Comparison of ENCODE assay signal across 8 mouse cellular contexts in the genomic region with DNA sequence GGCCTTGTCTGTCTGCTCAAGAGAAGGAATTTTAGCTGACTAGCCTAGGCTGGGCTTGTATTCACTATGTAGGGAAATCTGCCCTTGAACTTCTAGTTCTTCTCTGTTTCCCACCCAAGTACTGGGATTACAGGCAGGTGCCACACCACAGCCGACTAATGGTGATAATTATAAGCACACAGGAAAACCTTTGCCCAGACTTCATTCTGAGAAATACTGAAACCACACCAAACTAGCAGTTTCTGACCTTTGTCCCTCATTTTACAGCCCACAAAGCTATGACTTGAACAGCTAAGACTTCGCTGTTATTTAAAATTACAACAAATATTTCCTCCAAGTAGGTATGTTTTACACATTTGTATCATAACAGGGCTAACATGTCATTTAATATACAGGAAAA.
DNase-seq lines count a peak whose midpoint lies in the region; ATAC-seq and TF ChIP-seq lines count a peak whose summit lies in the region.

No protein-coding gene starts in this region.

- 27% methylated on average over 2 of the region's 2 CpGs for WGBS in forebrain, embryonic 15.5 days

- peak overlapping the region; percentile 92 for H3K9ac ChIP-seq in forebrain, embryonic 15.5 days (replicated peaks)

- H3K4me2 ChIP-seq in forebrain, embryonic 15.5 days (replicated peaks) = peak overlapping the region; percentile 85

- DNase-seq in testis, postnatal 10 days (ENCODE audit: low spot score) = no peak
- peak; percentile 11 to 45 for DNase-seq in kidney, postnatal 25 days
- DNase-seq in retina, embryonic 14.5 days (ENCODE audit: low spot score) = peak; percentile 36
- DNase-seq in urinary bladder, postnatal 10 days (ENCODE audit: low spot score) = no peak
- DNase-seq in spleen, postnatal 14 days (ENCODE audit: low spot score in 2 of 2) = no peak
- DNase-seq in right cerebral cortex, postnatal 25 days = no peak

- no peaks in the 10 kb centered on the region for H3K36me3 ChIP-seq in testis, adult 2 months (ENCODE audit: control insufficient read depth, insufficient read depth, low read length)
- no peaks in the 10 kb centered on the region for H3K36me3 ChIP-seq in forebrain, embryonic 15.5 days

- H3K4me1 ChIP-seq in testis, adult 2 months (ENCODE audit: control insufficient read depth, insufficient read depth, low read length) = peaks cover 2% of the 10 kb centered on the region; the same call in 1 of the 2 replicates
- H3K4me1 ChIP-seq in forebrain, embryonic 15.5 days = peaks cover 12% of the 10 kb centered on the region

- peak overlapping the region; percentile 83 for H3K27ac ChIP-seq in testis, adult 2 months (ENCODE audit: control insufficient read depth, insufficient read depth, low read depth, low read length)
- H3K27ac ChIP-seq in forebrain, embryonic 15.5 days (replicated peaks) = peak overlapping the region; percentile 97; the same call in 1 of the 2 replicates

- H3K9me3 ChIP-seq in forebrain, embryonic 15.5 days = no peaks in the 10 kb centered on the region

- no peaks in the 10 kb centered on the region for H3K27me3 ChIP-seq in testis, adult 2 months (ENCODE audit: control insufficient read depth, insufficient read depth, low read length)
- no peaks in the 10 kb centered on the region for H3K27me3 ChIP-seq in forebrain, embryonic 15.5 days

- TF ChIP-seq CTCF in testis, adult 2 months (IDR thresholded peaks at IDR 0.05; ENCODE audit: control insufficient read depth, insufficient read depth, insufficient replicate concordance, low read depth, low read length) = no peak

- peak overlapping the region; percentile 95 for H3K4me3 ChIP-seq in testis, adult 2 months (ENCODE audit: control insufficient read depth, low read depth, low read length)
- H3K4me3 ChIP-seq in forebrain, embryonic 15.5 days = peak overlapping the region; percentile 99

- TF ChIP-seq POLR2A in testis, adult 2 months (IDR thresholded peaks at IDR 0.05; ENCODE audit: control insufficient read depth, low read depth, low read length) = no peak

- no peak for ATAC-seq in forebrain, embryonic 15.5 days (replicated peaks)

Comparison
In these comparisons a context has a peak if more than half of its experiments do, and no peak if none do; other contexts are left out.
1. DNase-seq: peak in kidney, postnatal 25 days (2 of 2) and retina, embryonic 14.5 days (single experiment); none in testis, postnatal 10 days (single experiment), urinary bladder, postnatal 10 days (single experiment), spleen, postnatal 14 days (0 of 2) and right cerebral cortex, postnatal 25 days (single experiment).